Mouse (Mus musculus) heart, embryonic 13.5 days (tissue): ENCODE results near the gene Megf6. TPM values are rescaled to one million over a fixed set of nuclear protein-coding genes. Genes with fewer than 3 reads are reported as not detected.

ENCODE experiments used
- ATAC-seq: fragments of 200-750 bp; cut with Nextera tagmentation; 2 replicates; pipeline ENCODE4 v1.8.0; 2017; ENCODE audit warnings: moderate TSS enrichment; ENCODE audit not compliant: insufficient number of reproducible peaks, low FRiP score, low TSS enrichment; ENCODE audit errors: extremely low read depth
- H3K27ac ChIP-seq: fragments of 300-500 bp; sonication (generic); replicated peaks from 2 replicates; pipeline ENCODE4 v1.5.1; 2015; ENCODE audit warnings: moderate library complexity, mild to moderate bottlenecking, inconsistent platforms
- H3K27me3 ChIP-seq: fragments of 300-500 bp; sonication (generic); replicated peaks from 2 replicates; pipeline ENCODE4 v1.6.1; 2015; ENCODE audit warnings: mild to moderate bottlenecking, inconsistent platforms
- H3K36me3 ChIP-seq: fragments of 300-500 bp; sonication (generic); 2 replicates; pipeline ENCODE4 v1.6.1; 2015; ENCODE audit warnings: mild to moderate bottlenecking, inconsistent platforms
- H3K4me1 ChIP-seq: fragments of 300-500 bp; sonication (generic); 2 replicates; pipeline ENCODE4 v1.6.1; 2015; ENCODE audit warnings: inconsistent platforms
- H3K4me2 ChIP-seq: fragments of 300-500 bp; sonication (generic); 2 replicates; pipeline ENCODE4 v1.6.1; 2015; ENCODE audit warnings: inconsistent platforms, mild to moderate bottlenecking, moderate library complexity
- H3K4me3 ChIP-seq: fragments of 300-500 bp; sonication (generic); 2 replicates; pipeline ENCODE4 v1.5.1; 2015; ENCODE audit warnings: moderate library complexity, mild to moderate bottlenecking, inconsistent platforms
- H3K9ac ChIP-seq: fragments of 300-500 bp; sonication (generic); 2 replicates; pipeline ENCODE4 v1.6.1; 2015; ENCODE audit warnings: inconsistent platforms, mild to moderate bottlenecking, moderate library complexity
- H3K9me3 ChIP-seq: fragments of 300-500 bp; sonication (generic); 2 replicates; pipeline ENCODE4 v1.6.1; 2016; ENCODE audit warnings: inconsistent platforms
- WGBS: fragments of 180-500 bp; shearing (Covaris S2); methylation state at CpG from one replicate; pipeline ENCODE4 v1.1.7; 2015; ENCODE audit warnings: mixed read lengths; 5-methylcytosine and 5-hydroxymethylcytosine counted together
- polyA plus RNA-seq: library from polyadenylated mRNA; unstranded; fragments of >200 nt; fragmentation: Nextera tagmentation; extraction: Ambion mirVana; gene quantifications from 2 replicates; pipeline ENCODE4 v1.2.1, GENCODE M21; 2015

Gene Megf6
- polyA plus RNA-seq, result 25.9 and 28.4 TPM in 2 replicates

DNA sequence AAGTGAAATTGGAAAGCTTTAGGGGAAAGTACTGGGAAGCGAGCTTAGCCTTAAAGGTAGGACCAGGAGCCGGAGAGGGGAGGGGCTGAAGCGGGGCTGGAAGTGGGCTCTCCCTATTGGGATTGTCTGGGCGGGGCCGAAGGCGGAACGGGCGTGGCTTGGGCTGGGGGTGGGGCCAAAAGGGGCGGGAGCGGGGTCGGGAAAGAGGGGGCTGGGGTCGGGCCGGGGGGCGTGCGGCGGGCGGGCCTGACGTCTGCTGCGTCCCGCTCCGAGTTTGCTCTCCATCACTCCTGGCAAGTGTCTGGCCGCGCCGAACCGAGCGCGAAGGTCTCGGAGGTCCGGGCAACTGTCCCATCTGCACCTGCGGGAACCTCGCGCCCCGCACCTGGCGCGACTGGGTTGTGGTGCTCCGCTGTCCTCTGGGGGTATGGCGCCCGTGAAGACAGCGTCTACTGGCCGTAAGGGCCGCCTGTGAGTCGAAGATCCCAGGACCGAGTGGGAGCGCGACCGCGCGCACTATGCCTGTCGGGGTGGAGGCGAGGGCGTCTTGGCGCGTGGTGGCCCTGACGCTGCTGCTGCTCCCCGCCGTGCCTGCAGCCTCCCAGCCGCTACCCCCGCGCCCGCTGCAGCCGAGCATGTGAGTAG is at the start of gene Megf6:
Gene Megf6, plus strand, starts transcription at position 225 of the 645 bp plus-strand sequence.
- Histone ChIP-seq H3K36me3 (no peaks in the 10 kb centered on the region), H3K9ac (peak within 1 kb of the TSS; percentile 76), H3K27me3 (peaks cover 79% of the 10 kb centered on the region), H3K4me3 (peak within 1 kb of the TSS; percentile 59), H3K9me3 (no peaks in the 10 kb centered on the region), H3K4me1 (peaks cover 30% of the 10 kb centered on the region), H3K4me2 (peak within 1 kb of the TSS; percentile 82), H3K27ac (peak within 1 kb of the TSS; percentile 25; the same call in 1 of the 2 replicates)
- ATAC-seq, result peak; percentile 38; the same call in 1 of the 2 replicates
- WGBS, result under 1% methylated on average over 50 of the region's 61 CpGs

DNA sequence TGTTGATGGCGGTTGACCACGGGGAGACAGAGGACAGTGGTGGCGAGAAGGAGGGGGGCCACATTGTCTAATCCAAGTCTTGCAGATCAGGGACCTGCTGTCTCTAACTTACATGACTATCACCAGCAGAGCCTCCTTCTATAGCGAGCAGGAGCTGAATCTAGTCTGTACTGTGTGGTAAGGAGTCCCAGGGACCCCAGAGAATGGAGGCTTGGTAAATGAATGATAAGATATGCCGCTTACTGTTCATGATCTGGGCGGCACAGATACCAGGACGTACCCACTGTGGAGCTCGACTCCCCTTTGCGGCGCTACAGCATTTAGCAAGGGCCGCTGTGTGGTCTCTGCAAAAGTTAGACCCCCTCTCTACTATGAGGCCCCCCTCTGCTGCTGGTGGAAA is 48.7 kb upstream of the Megf6 start:
- H3K27ac ChIP-seq, result no peak overlapping the region
- H3K4me3 ChIP-seq, result no peak overlapping the region
- no peak overlapping the region for H3K4me2 ChIP-seq
- H3K9ac ChIP-seq, result no peak overlapping the region
- H3K4me1 ChIP-seq, result no peaks in the 10 kb centered on the region
- H3K36me3 ChIP-seq, result no peaks in the 10 kb centered on the region
- no peak for ATAC-seq
- H3K9me3 ChIP-seq, result no peaks in the 10 kb centered on the region
- H3K27me3 ChIP-seq, result peaks cover 73% of the 10 kb centered on the region
- WGBS, result 64% methylated on average over 11 of the region's 11 CpGs

DNA sequence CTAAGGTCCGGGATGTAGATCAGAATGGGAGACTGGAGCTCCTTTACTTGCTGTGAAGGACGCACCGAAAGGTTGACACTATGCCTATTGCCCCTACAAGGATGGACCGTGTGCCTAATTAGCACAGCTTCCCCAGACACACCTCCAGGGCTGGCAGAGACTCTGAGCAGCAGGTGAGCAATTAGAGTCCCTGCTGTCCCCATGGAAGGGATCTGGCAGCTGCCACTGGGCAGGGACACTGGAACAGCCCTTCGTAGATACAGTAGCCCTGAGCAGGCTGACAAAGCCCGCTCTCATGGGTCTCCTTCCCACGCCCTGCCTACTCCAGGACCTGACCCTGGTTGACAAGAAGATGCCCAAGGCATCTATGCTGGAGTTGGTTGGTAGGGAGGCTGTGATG is 48.2 kb upstream of the Megf6 start:
- H3K27ac ChIP-seq, result no peak overlapping the region
- no peak overlapping the region for H3K4me3 ChIP-seq
- no peak overlapping the region for H3K9ac ChIP-seq
- H3K27me3 ChIP-seq, result peaks cover 79% of the 10 kb centered on the region
- no peaks in the 10 kb centered on the region for H3K36me3 ChIP-seq
- no peaks in the 10 kb centered on the region for H3K4me1 ChIP-seq
- no peak for ATAC-seq
- H3K9me3 ChIP-seq, result no peaks in the 10 kb centered on the region
- no peak overlapping the region for H3K4me2 ChIP-seq
- WGBS, result 64% methylated on average over 7 of the region's 7 CpGs

DNA sequence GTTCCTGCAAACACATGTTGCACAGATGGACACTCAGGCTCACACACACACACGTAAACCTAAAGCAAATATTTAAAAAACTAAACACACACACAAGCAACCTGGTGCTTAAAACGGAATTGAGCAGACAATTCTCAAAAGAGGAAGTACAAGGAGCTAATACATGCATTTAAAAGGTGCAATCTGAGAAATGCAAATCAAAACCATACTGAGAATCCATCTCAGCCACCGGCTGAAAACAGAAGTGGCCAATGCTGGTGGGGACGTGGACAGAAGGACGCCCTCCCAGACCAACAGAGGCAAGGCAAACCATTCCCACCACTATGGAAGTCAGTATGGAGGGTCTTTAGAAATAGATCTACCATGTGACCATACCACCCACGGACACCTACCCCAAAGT is 47.0 kb upstream of the Megf6 start:
- Histone ChIP-seq H3K4me2 (no peak overlapping the region), H3K9me3 (no peaks in the 10 kb centered on the region), H3K36me3 (no peaks in the 10 kb centered on the region), H3K27ac (no peak overlapping the region), H3K27me3 (peaks cover 78% of the 10 kb centered on the region), H3K4me3 (no peak overlapping the region), H3K4me1 (no peaks in the 10 kb centered on the region), H3K9ac (no peak overlapping the region)
- ATAC-seq, result no peak
- 64% methylated on average over 6 of the region's 6 CpGs for WGBS

GRCm38 (mm10) chr4:154125202-154125601 is 45.3 kb upstream of the Megf6 start:
- WGBS, result 66% methylated on average over 5 of the region's 5 CpGs
- H3K9me3 ChIP-seq, result no peaks in the 10 kb centered on the region
- peaks cover 85% of the 10 kb centered on the region for H3K27me3 ChIP-seq

DNA sequence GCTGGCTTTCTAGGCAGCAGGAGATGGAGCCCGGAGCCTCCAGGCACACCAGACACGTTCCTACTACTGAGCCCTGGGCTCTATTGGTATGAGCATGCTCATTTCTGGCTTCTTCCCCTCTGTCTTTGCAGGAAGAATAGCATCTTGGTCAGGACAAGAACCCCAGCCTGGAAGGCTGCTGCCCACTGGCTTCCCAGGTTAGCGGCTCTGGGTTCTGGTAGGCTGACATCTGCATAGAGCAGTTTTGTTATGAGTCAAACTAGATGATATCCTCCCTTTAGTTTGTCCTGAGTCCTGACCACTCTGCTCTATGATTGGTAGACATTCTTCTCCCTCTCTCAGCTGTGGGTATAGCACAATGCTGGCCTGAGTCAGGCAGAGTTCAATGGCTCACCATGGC is 43.3 kb upstream of the Megf6 start:
- H3K27ac ChIP-seq, result no peak overlapping the region
- H3K4me3 ChIP-seq, result no peak overlapping the region
- H3K27me3 ChIP-seq, result peaks cover 83% of the 10 kb centered on the region
- 66% methylated on average over 3 of the region's 3 CpGs for WGBS
- no peaks in the 10 kb centered on the region for H3K9me3 ChIP-seq
- H3K36me3 ChIP-seq, result no peaks in the 10 kb centered on the region
- H3K4me2 ChIP-seq, result no peak overlapping the region
- H3K4me1 ChIP-seq, result no peaks in the 10 kb centered on the region
- H3K9ac ChIP-seq, result no peak overlapping the region
- no peak for ATAC-seq

More at GRCm38 (mm10) chr4:154125202-154125601, 45.3 kb upstream of the Megf6 start:
- Histone ChIP-seq H3K27ac (no peak overlapping the region), H3K4me2 (no peak overlapping the region), H3K9ac (no peak overlapping the region), H3K36me3 (no peaks in the 10 kb centered on the region), H3K4me3 (no peak overlapping the region), H3K4me1 (no peaks in the 10 kb centered on the region)
- ATAC-seq, result no peak

DNA sequence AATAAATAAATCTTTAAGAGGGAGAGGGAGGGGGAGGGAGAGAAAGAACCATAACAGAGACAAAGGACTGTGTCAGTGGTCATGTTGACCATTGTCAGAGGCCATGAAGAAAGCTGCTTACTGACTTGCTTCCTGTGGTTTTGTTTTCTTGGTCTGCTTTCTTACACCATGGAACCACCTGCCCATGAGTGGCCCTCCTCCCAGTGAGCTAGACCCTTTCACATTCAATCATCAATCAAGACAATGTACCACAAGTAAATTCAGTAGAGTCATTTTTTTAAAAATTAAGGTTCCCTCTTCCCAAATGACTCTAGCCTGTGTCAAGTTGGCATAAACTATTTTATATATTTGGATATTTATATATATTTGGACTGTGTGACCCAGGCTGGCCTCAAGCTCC is 40.6 kb upstream of the Megf6 start:
- no peak for ATAC-seq

DNA sequence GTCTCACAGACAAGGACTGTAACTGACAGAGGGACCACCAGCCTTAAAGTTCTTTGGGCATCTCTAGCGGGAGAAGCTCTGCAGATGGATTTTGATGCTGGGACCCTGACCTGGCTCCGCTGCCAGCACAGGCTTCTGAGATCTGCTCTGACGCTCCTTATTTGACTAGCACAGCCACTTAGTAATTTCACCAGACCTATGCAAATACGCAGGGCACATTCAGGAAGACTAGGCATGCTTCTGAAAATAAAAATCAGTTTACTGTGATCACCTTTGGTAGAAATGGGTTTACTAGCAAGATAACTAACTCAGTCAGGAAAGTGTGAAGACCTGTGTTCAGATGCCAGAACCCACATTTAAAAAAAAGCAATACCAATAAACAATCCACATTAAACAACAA is 38.6 kb upstream of the Megf6 start:
- no peak overlapping the region for H3K27ac ChIP-seq
- no peak for ATAC-seq
- no peak overlapping the region for H3K4me3 ChIP-seq
- no peaks in the 10 kb centered on the region for H3K9me3 ChIP-seq
- no peak overlapping the region for H3K9ac ChIP-seq
- H3K4me2 ChIP-seq, result no peak overlapping the region
- H3K4me1 ChIP-seq, result no peaks in the 10 kb centered on the region
- H3K36me3 ChIP-seq, result no peaks in the 10 kb centered on the region
- WGBS, result 64% methylated on average over 4 of the region's 4 CpGs
- peaks cover 86% of the 10 kb centered on the region for H3K27me3 ChIP-seq

More for the DNA sequence above, 40.6 kb upstream of the Megf6 start:
- Histone ChIP-seq H3K27me3 (peaks cover 83% of the 10 kb centered on the region), H3K36me3 (no peaks in the 10 kb centered on the region), H3K9me3 (no peaks in the 10 kb centered on the region), H3K9ac (no peak overlapping the region), H3K4me2 (no peak overlapping the region), H3K4me3 (no peak overlapping the region), H3K27ac (no peak overlapping the region), H3K4me1 (no peaks in the 10 kb centered on the region)

DNA sequence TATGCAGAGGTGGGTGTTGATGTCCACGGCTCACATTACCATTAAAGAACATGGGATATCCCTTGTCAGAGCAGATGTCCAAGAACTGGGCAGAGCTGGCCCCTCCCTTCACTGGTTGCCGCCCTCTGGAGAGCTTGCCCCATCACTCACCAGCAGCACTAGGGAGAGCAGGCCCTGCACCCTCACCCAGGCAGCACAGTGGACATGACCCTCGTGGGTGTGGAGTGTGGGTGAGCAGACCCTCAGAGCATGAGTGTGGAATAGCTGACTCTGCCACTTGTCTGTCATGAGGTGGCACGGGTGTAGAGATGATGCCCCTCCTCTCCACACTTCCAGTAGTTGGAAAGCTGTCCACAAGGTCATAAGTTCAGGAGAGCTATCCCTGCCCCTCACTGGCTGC is 35.7 kb upstream of the Megf6 start:
- peaks cover 94% of the 10 kb centered on the region for H3K27me3 ChIP-seq
- no peaks in the 10 kb centered on the region for H3K9me3 ChIP-seq
- H3K4me1 ChIP-seq, result peaks cover 6% of the 10 kb centered on the region
- no peak overlapping the region for H3K27ac ChIP-seq
- 54% methylated on average over 4 of the region's 4 CpGs for WGBS
- H3K36me3 ChIP-seq, result no peaks in the 10 kb centered on the region
- H3K9ac ChIP-seq, result no peak overlapping the region
- no peak overlapping the region for H3K4me3 ChIP-seq
- ATAC-seq, result no peak
- H3K4me2 ChIP-seq, result no peak overlapping the region

- no peaks in the 10 kb centered on the region for H3K9me3 ChIP-seq
- no peaks in the 10 kb centered on the region for H3K36me3 ChIP-seq
- no peak overlapping the region for H3K4me3 ChIP-seq
- 54% methylated on average over 5 of the region's 5 CpGs for WGBS
- no peak for ATAC-seq
- no peak overlapping the region for H3K9ac ChIP-seq
- H3K27ac ChIP-seq, result no peak overlapping the region
- no peak overlapping the region for H3K4me2 ChIP-seq
- peaks cover 94% of the 10 kb centered on the region for H3K27me3 ChIP-seq
- H3K4me1 ChIP-seq, result peaks cover 27% of the 10 kb centered on the region
These were observed 33.4 kb upstream of the Megf6 start for GRCm38 (mm10) chr4:154137139-154137538.

DNA sequence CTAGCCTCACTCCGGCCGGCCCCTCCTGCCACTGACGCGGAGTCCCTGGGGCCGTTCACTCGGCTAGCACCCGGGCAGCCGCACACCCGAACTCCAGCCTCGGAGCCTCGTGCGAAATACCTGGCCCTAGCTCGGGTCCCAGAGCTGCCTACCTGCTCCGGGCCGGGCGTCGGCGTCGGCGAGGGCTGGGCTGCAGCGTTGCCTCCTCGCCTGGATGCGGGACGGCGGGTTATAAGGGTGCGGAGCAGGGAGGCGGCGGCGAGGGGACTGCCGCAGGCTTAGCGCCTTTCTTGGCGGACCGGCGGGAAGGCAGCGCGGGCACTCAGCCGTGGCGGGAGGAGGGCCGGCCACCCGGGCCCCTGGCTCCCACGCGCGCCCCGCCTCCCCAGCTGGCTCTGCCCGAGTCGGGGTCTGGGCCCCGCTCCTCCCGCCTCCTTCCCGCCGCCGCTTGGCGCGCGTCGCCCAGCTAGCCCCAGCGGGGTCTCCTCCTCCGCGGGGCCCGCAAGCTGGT is 30.8 kb upstream of the Megf6 start:
- peak overlapping the region; percentile 96 for H3K4me2 ChIP-seq
- peak overlapping the region; percentile 94 for H3K4me3 ChIP-seq
- H3K4me1 ChIP-seq, result peaks cover 38% of the 10 kb centered on the region
- H3K27me3 ChIP-seq, result peaks cover 72% of the 10 kb centered on the region
- H3K27ac ChIP-seq, result no peak overlapping the region
- H3K9ac ChIP-seq, result peak overlapping the region; percentile 75
- no peaks in the 10 kb centered on the region for H3K36me3 ChIP-seq
- no peaks in the 10 kb centered on the region for H3K9me3 ChIP-seq
- no peak for ATAC-seq
- WGBS, result 1% methylated on average over 55 of the region's 59 CpGs

- ATAC-seq, result no peak
- Histone ChIP-seq H3K36me3 (no peaks in the 10 kb centered on the region), H3K9ac (peak within 1 kb of the TSS; percentile 75), H3K27ac (no peak within 1 kb of the TSS), H3K27me3 (peaks cover 69% of the 10 kb centered on the region), H3K4me2 (peak within 1 kb of the TSS; percentile 96), H3K4me1 (peaks cover 38% of the 10 kb centered on the region), H3K9me3 (no peaks in the 10 kb centered on the region), H3K4me3 (peak within 1 kb of the TSS; percentile 94)
- 0% methylated on average over 3 of the region's 4 CpGs for WGBS
These were observed 30.5 kb upstream of the Megf6 start, which contains the start of gene Trp73 for GRCm38 (mm10) chr4:154140182-154140212. TSS of gene Trp73 (minus strand) at chr4:154140208.
